Mouse (Mus musculus): ENCODE measurements at regions not wholly inside any gene's neighbourhood (a gene's known extent, or its start where the extent isn't known, plus 50 kb on each side); places are given as distances from the start of the nearest gene placed in this dataset.

GRCm38 (mm10) chr2:128334757-128335500 is 209.1 kb downstream of the Bcl2l11 start:
- DNase-seq (ENCODE audit: low spot score in 2 of 2), result no peak

GRCm38 (mm10) chr2:128337192-128337591 is 211.4 kb downstream of the Bcl2l11 start:
- DNase-seq (ENCODE audit: low spot score in 2 of 2), result no peak

- DNase-seq (ENCODE audit: low spot score in 2 of 2), result no peak
Measured at GRCm38 (mm10) chr2:128337791-128338190, 212.0 kb downstream of the Bcl2l11 start.

- no peak for DNase-seq (ENCODE audit: low spot score in 2 of 2)
Measured at GRCm38 (mm10) chr2:128338474-128338873, 212.6 kb downstream of the Bcl2l11 start.

GRCm38 (mm10) chr2:128339061-128339642 is 213.3 kb downstream of the Bcl2l11 start:
- no peak for DNase-seq (ENCODE audit: low spot score in 2 of 2)

GRCm38 (mm10) chr2:128339643-128340487 is 214.0 kb downstream of the Bcl2l11 start:
- DNase-seq (ENCODE audit: low spot score in 2 of 2), result no peak

GRCm38 (mm10) chr2:128340631-128341240 is 214.9 kb downstream of the Bcl2l11 start:
- no peak for DNase-seq (ENCODE audit: low spot score in 2 of 2)

GRCm38 (mm10) chr2:128342212-128342611 is 216.4 kb downstream of the Bcl2l11 start:
- DNase-seq (ENCODE audit: low spot score in 2 of 2), result no peak

- DNase-seq (ENCODE audit: low spot score in 2 of 2), result no peak
Measured at GRCm38 (mm10) chr2:128345557-128345956, 219.7 kb downstream of the Bcl2l11 start.

GRCm38 (mm10) chr2:128348556-128348955 is 222.7 kb downstream of the Bcl2l11 start:
- DNase-seq (ENCODE audit: low spot score in 2 of 2), result no peak

- no peak for DNase-seq (ENCODE audit: low spot score in 2 of 2)
Measured at GRCm38 (mm10) chr2:128351405-128351804, 225.6 kb downstream of the Bcl2l11 start.

GRCm38 (mm10) chr2:128352533-128352932 is 226.7 kb downstream of the Bcl2l11 start:
- no peak for DNase-seq (ENCODE audit: low spot score in 2 of 2)

GRCm38 (mm10) chr2:128353457-128353856 is 227.6 kb downstream of the Bcl2l11 start:
- no peak for DNase-seq (ENCODE audit: low spot score in 2 of 2)

- no peak for DNase-seq (ENCODE audit: low spot score in 2 of 2)
Measured at GRCm38 (mm10) chr2:128356326-128356725, 230.5 kb downstream of the Bcl2l11 start.

GRCm38 (mm10) chr2:128359106-128359505 is 231.9 kb upstream of the Spdye4c start:
- no peak for DNase-seq (ENCODE audit: low spot score in 2 of 2)

- peak in 1 of 2 experiments; percentile 16 for DNase-seq (ENCODE audit: low spot score in 2 of 2)
Measured at GRCm38 (mm10) chr2:128360517-128360916, 230.5 kb upstream of the Spdye4c start.

GRCm38 (mm10) chr2:128361436-128361835 is 229.6 kb upstream of the Spdye4c start:
- no peak for DNase-seq (ENCODE audit: low spot score in 2 of 2)

GRCm38 (mm10) chr2:128364161-128364560 is 226.8 kb upstream of the Spdye4c start:
- peak; percentile 58 to 83 for DNase-seq (ENCODE audit: low spot score in 2 of 2)

- DNase-seq (ENCODE audit: low spot score in 2 of 2), result no peak
Measured at GRCm38 (mm10) chr2:128365004-128365403, 226.0 kb upstream of the Spdye4c start.

- no peak for DNase-seq (ENCODE audit: low spot score in 2 of 2)
Measured at GRCm38 (mm10) chr2:128365775-128366174, 225.2 kb upstream of the Spdye4c start.

GRCm38 (mm10) chr2:128367266-128368150 is 223.5 kb upstream of the Spdye4c start:
- no peak for DNase-seq (ENCODE audit: low spot score in 2 of 2)
